Mouse (Mus musculus): ENCODE measurements around the gene Yeats2. TPM values are rescaled to one million over a fixed set of nuclear protein-coding genes. Genes with fewer than 3 reads are reported as not detected.

Gene Yeats2
- polyA plus RNA-seq, 1 experiment from 2014 or later = 43.7 TPM

- Histone ChIP-seq H3K4me1 (no peaks in the 10 kb centered on the region), H3K4me2 (replicated peaks) (no peak overlapping the region), H3K9ac (no peak overlapping the region), H3K4me3 (no peak overlapping the region), H3K27me3 (no peaks in the 10 kb centered on the region), H3K36me3 (peaks cover 14% of the 10 kb centered on the region), H3K27ac (no peak overlapping the region), H3K9me3 (no peaks in the 10 kb centered on the region)
- no peak for ATAC-seq (ENCODE audit: low FRiP score, low read depth)
- 65% methylated on average over 2 of the region's 2 CpGs for WGBS
Observed at GRCm38 (mm10) chr16:20130397-20130796, 10.5 kb upstream of the Yeats2 start.

GRCm38 (mm10) chr16:20144568-20144967 lies 3.7 kb downstream of the Yeats2 start:
- H3K4me2 ChIP-seq (replicated peaks) = no peak overlapping the region
- H3K4me3 ChIP-seq = no peak overlapping the region
- peaks cover 6% of the 10 kb centered on the region for H3K36me3 ChIP-seq
- no peaks in the 10 kb centered on the region for H3K27me3 ChIP-seq
- ATAC-seq (ENCODE audit: low FRiP score, low read depth) = no peak
- 94% methylated on average over 3 of the region's 3 CpGs for WGBS
- H3K9ac ChIP-seq = no peak overlapping the region
- H3K4me1 ChIP-seq = peaks cover 14% of the 10 kb centered on the region
- no peaks in the 10 kb centered on the region for H3K9me3 ChIP-seq
- H3K27ac ChIP-seq = no peak overlapping the region

- no peaks in the 10 kb centered on the region for H3K9me3 ChIP-seq
- H3K4me2 ChIP-seq (replicated peaks) = no peak overlapping the region
- ATAC-seq (ENCODE audit: low FRiP score, low read depth) = no peak
- H3K27me3 ChIP-seq = no peaks in the 10 kb centered on the region
- no peaks in the 10 kb centered on the region for H3K4me1 ChIP-seq
- no peak overlapping the region for H3K27ac ChIP-seq
- H3K36me3 ChIP-seq = peaks cover 28% of the 10 kb centered on the region
- H3K4me3 ChIP-seq = no peak overlapping the region
- WGBS = 75% methylated on average over 5 of the region's 5 CpGs
- H3K9ac ChIP-seq = no peak overlapping the region
Observed at GRCm38 (mm10) chr16:20151991-20152390, 11.1 kb downstream of the Yeats2 start.

GRCm38 (mm10) chr16:20153742-20154141 lies 12.9 kb downstream of the Yeats2 start:
- Histone ChIP-seq H3K36me3 (peaks cover 43% of the 10 kb centered on the region), H3K4me3 (no peak overlapping the region), H3K4me1 (no peaks in the 10 kb centered on the region), H3K4me2 (replicated peaks) (no peak overlapping the region), H3K27ac (no peak overlapping the region), H3K9me3 (no peaks in the 10 kb centered on the region), H3K27me3 (no peaks in the 10 kb centered on the region), H3K9ac (no peak overlapping the region)
- WGBS = 87% methylated on average over 3 of the region's 3 CpGs
- no peak for ATAC-seq (ENCODE audit: low FRiP score, low read depth)

- Histone ChIP-seq H3K4me2 (replicated peaks) (no peak overlapping the region), H3K9ac (no peak overlapping the region), H3K27ac (no peak overlapping the region), H3K27me3 (no peaks in the 10 kb centered on the region), H3K4me1 (no peaks in the 10 kb centered on the region), H3K4me3 (no peak overlapping the region), H3K36me3 (peaks cover 84% of the 10 kb centered on the region), H3K9me3 (0 out of 2 replicates have a peak, but pooled peaks cover 2% of the 10 kb centered on the region)
- ATAC-seq (ENCODE audit: low FRiP score, low read depth) = no peak
- WGBS = 83% methylated on average over 2 of the region's 2 CpGs
Observed at GRCm38 (mm10) chr16:20160130-20160529, 19.3 kb downstream of the Yeats2 start.

- no peak overlapping the region for H3K4me3 ChIP-seq
- H3K9ac ChIP-seq = no peak overlapping the region
- no peak overlapping the region for H3K4me2 ChIP-seq (replicated peaks)
- ATAC-seq (ENCODE audit: low FRiP score, low read depth) = no peak
- H3K27me3 ChIP-seq = no peaks in the 10 kb centered on the region
- WGBS = 92% methylated on average over 3 of the region's 3 CpGs
- H3K36me3 ChIP-seq = peaks cover 86% of the 10 kb centered on the region
- H3K9me3 ChIP-seq = 0 out of 2 replicates have a peak, but pooled peaks cover 3% of the 10 kb centered on the region
- H3K4me1 ChIP-seq = no peaks in the 10 kb centered on the region
- no peak overlapping the region for H3K27ac ChIP-seq
Observed at GRCm38 (mm10) chr16:20169071-20169470, 28.2 kb downstream of the Yeats2 start.

- ATAC-seq (ENCODE audit: low FRiP score, low read depth) = no peak
- Histone ChIP-seq H3K4me1 (no peaks in the 10 kb centered on the region), H3K9me3 (0 out of 2 replicates have a peak, but pooled peaks cover 3% of the 10 kb centered on the region), H3K4me3 (no peak overlapping the region), H3K27ac (no peak overlapping the region), H3K4me2 (replicated peaks) (no peak overlapping the region), H3K9ac (no peak overlapping the region), H3K36me3 (peaks cover 86% of the 10 kb centered on the region), H3K27me3 (no peaks in the 10 kb centered on the region)
- WGBS = 89% methylated on average over 3 of the region's 3 CpGs
Observed at GRCm38 (mm10) chr16:20169471-20170106, 28.7 kb downstream of the Yeats2 start.

GRCm38 (mm10) chr16:20179406-20180175 lies 38.7 kb downstream of the Yeats2 start:
- H3K4me3 ChIP-seq = no peak overlapping the region
- WGBS = 87% methylated on average over 23 of the region's 23 CpGs
- ATAC-seq (ENCODE audit: low FRiP score, low read depth) = no peak
- H3K4me2 ChIP-seq (replicated peaks) = no peak overlapping the region
- no peaks in the 10 kb centered on the region for H3K27me3 ChIP-seq
- H3K4me1 ChIP-seq = no peaks in the 10 kb centered on the region
- H3K9ac ChIP-seq = no peak overlapping the region
- H3K27ac ChIP-seq = no peak overlapping the region
- H3K36me3 ChIP-seq = peaks cover 71% of the 10 kb centered on the region
- H3K9me3 ChIP-seq = no peaks in the 10 kb centered on the region

GRCm38 (mm10) chr16:20185368-20185767 lies 44.5 kb downstream of the Yeats2 start:
- Histone ChIP-seq H3K4me2 (replicated peaks) (no peak overlapping the region), H3K4me3 (no peak overlapping the region), H3K27ac (no peak overlapping the region), H3K27me3 (no peaks in the 10 kb centered on the region), H3K9me3 (no peaks in the 10 kb centered on the region), H3K4me1 (no peaks in the 10 kb centered on the region), H3K36me3 (peaks cover 71% of the 10 kb centered on the region), H3K9ac (no peak overlapping the region)
- WGBS = 67% methylated on average over 2 of the region's 2 CpGs
- ATAC-seq (ENCODE audit: low FRiP score, low read depth) = no peak

GRCm38 (mm10) chr16:20191161-20191882 lies 50.5 kb downstream of the Yeats2 start:
- Histone ChIP-seq H3K4me1 (no peaks in the 10 kb centered on the region), H3K27me3 (no peaks in the 10 kb centered on the region), H3K27ac (no peak overlapping the region), H3K9ac (no peak overlapping the region), H3K4me2 (replicated peaks) (no peak overlapping the region), H3K9me3 (no peaks in the 10 kb centered on the region), H3K4me3 (no peak overlapping the region), H3K36me3 (peaks cover 87% of the 10 kb centered on the region)
- ATAC-seq (ENCODE audit: low FRiP score, low read depth) = no peak
- WGBS = 87% methylated on average over 3 of the region's 3 CpGs

GRCm38 (mm10) chr16:20192043-20192442 lies 51.2 kb downstream of the Yeats2 start:
- no peaks in the 10 kb centered on the region for H3K27me3 ChIP-seq
- no peak for ATAC-seq (ENCODE audit: low FRiP score, low read depth)
- H3K4me1 ChIP-seq = no peaks in the 10 kb centered on the region
- H3K9me3 ChIP-seq = no peaks in the 10 kb centered on the region
- no peak overlapping the region for H3K4me3 ChIP-seq
- no peak overlapping the region for H3K4me2 ChIP-seq (replicated peaks)
- peaks cover 87% of the 10 kb centered on the region for H3K36me3 ChIP-seq
- no peak overlapping the region for H3K9ac ChIP-seq
- no peak overlapping the region for H3K27ac ChIP-seq

- ATAC-seq (ENCODE audit: low FRiP score, low read depth) = no peak
- no peak overlapping the region for H3K27ac ChIP-seq
- no peak overlapping the region for H3K4me2 ChIP-seq (replicated peaks)
- WGBS = 98% methylated on average over 3 of the region's 3 CpGs
- no peaks in the 10 kb centered on the region for H3K4me1 ChIP-seq
- no peak overlapping the region for H3K4me3 ChIP-seq
- H3K36me3 ChIP-seq = peaks cover 91% of the 10 kb centered on the region
- H3K9ac ChIP-seq = no peak overlapping the region
- no peaks in the 10 kb centered on the region for H3K27me3 ChIP-seq
- no peaks in the 10 kb centered on the region for H3K9me3 ChIP-seq
Observed at GRCm38 (mm10) chr16:20195546-20195945, 54.7 kb downstream of the Yeats2 start.

Data from limb, embryonic 13.5 days (tissue).